Mouse (Mus musculus) stomach, embryonic 16.5 days (tissue): ENCODE data around the gene 4930426L09Rik. TPM values are rescaled to one million over a fixed set of nuclear protein-coding genes. Genes with fewer than 3 reads are reported as not detected.

Experiments
- ATAC-seq: fragments of 200-750 bp; cut with Nextera tagmentation; 2 replicates; pipeline ENCODE4 v1.8.0; 2017; ENCODE audit warnings: moderate number of reproducible peaks, moderate TSS enrichment; ENCODE audit not compliant: insufficient read depth, low FRiP score
- H3K27ac ChIP-seq: fragments of 300-500 bp; sonication (generic); 2 replicates; pipeline ENCODE4 v1.5.1; 2014; ENCODE audit warnings: low read length
- H3K27me3 ChIP-seq: fragments of 300-500 bp; sonication (generic); 2 replicates; pipeline ENCODE4 v1.6.1; 2014; ENCODE audit warnings: low read length, control low read depth, mixed read lengths; ENCODE audit not compliant: control insufficient read depth, insufficient read depth
- H3K36me3 ChIP-seq: fragments of 300-500 bp; sonication (generic); 2 replicates; pipeline ENCODE4 v1.6.1; 2014; ENCODE audit warnings: low read length; ENCODE audit not compliant: control insufficient read depth, insufficient read depth
- H3K4me1 ChIP-seq: fragments of 300-500 bp; sonication (generic); 2 replicates; pipeline ENCODE4 v1.6.1; 2014; ENCODE audit warnings: low read length, control low read depth, mixed read lengths; ENCODE audit not compliant: control insufficient read depth, insufficient read depth
- H3K4me2 ChIP-seq: fragments of 300-500 bp; sonication (generic); 2 replicates; pipeline ENCODE4 v1.6.1; 2014; ENCODE audit warnings: low read depth, low read length, mixed read lengths
- H3K4me3 ChIP-seq: fragments of 300-500 bp; sonication (generic); replicated peaks from 2 replicates; pipeline ENCODE4 v1.5.1; 2014; ENCODE audit warnings: mild to moderate bottlenecking, low read length
- H3K9ac ChIP-seq: fragments of 300-500 bp; sonication (generic); 2 replicates; pipeline ENCODE4 v1.6.1; 2014; ENCODE audit warnings: low read length
- H3K9me3 ChIP-seq: fragments of 300-500 bp; sonication (generic); replicated peaks from 2 replicates; pipeline ENCODE4 v1.6.1; 2016; ENCODE audit warnings: low read length, control low read depth; ENCODE audit not compliant: control insufficient read depth
- WGBS: fragments of 180-500 bp; shearing (Covaris S2); extraction: QIAGEN DNeasy Blood & Tissue Kit; methylation state at CpG from one replicate; pipeline ENCODE4 v1.1.7; 2014; 5-methylcytosine and 5-hydroxymethylcytosine counted together
- polyA plus RNA-seq: library from polyadenylated mRNA; unstranded; fragments of >200 nt; fragmentation: Nextera tagmentation; extraction: Ambion mirVana; gene quantifications from 2 replicates; pipeline ENCODE4 v1.2.1, GENCODE M21; 2015

The 4930426L09Rik gene
- polyA plus RNA-seq, 1 experiment from 2014 or later, result 0.14 TPM

DNA sequence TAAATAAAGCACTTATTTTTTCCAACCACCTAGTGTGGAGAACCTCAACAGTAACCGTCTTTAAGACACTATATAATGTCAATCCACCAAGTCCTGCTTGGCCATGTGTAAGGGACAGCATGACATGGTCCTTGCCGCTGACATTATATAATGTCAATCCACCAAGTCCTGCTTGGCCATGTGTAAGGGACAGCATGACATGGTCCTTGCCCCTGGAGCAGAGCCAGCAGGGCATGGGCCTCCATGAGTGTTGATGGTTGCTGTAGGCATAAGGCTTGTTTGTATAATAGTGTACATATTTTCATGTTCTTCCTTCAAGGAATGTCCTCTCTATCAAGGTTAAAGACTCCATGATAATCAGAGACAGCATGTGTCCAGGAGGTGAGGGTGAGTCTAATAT is 32.2 kb upstream of the 4930426L09Rik start:
- H3K27me3 ChIP-seq, result no peaks in the 10 kb centered on the region
- H3K36me3 ChIP-seq, result no peaks in the 10 kb centered on the region
- 91% methylated on average over 2 of the region's 2 CpGs for WGBS
- no peaks in the 10 kb centered on the region for H3K9me3 ChIP-seq
- H3K4me1 ChIP-seq, result peaks cover 3% of the 10 kb centered on the region; the same call in 1 of the 2 replicates
- no peak overlapping the region for H3K27ac ChIP-seq
- H3K4me3 ChIP-seq, result no peak overlapping the region
- H3K4me2 ChIP-seq, result no peak overlapping the region
- no peak for ATAC-seq
- H3K9ac ChIP-seq, result no peak overlapping the region

DNA sequence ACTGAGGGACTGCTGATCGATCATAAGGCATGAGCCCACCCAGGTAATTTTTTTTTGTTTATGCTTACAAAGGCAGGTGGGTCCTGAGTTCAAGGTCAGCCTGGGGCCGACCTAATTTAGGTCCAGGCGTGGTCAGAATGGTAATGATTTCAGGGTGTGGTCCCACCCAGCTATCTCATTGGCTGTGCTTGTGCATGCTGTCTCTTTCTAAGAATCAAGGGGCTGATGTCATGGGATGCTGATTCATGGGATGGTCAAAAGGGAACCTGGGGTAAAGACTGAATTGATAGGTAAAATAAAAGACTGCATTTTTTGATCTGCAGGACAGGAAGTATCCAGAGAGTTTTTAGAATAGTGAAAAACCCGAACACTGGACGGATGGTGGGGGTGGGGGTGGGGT is 31.6 kb upstream of the 4930426L09Rik start:
- Histone ChIP-seq H3K9ac (no peak overlapping the region), H3K4me3 (no peak overlapping the region), H3K36me3 (no peaks in the 10 kb centered on the region), H3K9me3 (no peaks in the 10 kb centered on the region), H3K4me2 (no peak overlapping the region), H3K27ac (no peak overlapping the region), H3K4me1 (peaks cover 3% of the 10 kb centered on the region; the same call in 1 of the 2 replicates), H3K27me3 (no peaks in the 10 kb centered on the region)
- ATAC-seq, result no peak
- WGBS, result 84% methylated on average over 5 of the region's 5 CpGs

DNA sequence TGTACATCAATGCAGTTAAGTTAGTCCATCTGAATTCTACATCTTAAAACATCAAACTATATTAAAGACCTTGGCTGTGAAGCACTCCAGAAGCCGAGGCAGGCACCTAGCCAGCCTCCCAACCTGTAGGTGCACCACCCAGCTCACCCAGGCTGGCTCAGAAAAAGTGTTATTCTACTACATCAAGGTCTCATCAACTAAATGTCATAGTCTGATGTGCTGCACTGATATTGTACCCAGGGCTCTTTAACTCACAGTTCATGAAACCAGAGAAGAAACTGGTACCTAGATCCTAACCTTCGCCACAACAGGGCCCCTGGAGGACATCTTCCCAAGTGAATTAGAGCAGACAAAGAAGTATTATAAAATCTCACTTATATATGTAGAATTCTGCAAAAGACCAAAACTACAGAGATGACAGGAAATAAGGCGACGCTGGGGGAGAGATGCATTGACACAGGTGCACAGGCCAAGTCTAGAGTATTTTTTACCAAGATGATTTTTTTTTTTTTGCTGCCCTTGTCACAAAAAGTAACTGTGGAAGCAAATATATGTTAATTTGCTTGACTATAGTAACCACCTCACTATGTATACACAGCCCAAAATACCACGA is 30.6 kb upstream of the 4930426L09Rik start:
- Histone ChIP-seq H3K4me1 (peaks cover 3% of the 10 kb centered on the region; the same call in 1 of the 2 replicates), H3K4me3 (no peak overlapping the region), H3K27ac (no peak overlapping the region), H3K9ac (no peak overlapping the region), H3K27me3 (no peaks in the 10 kb centered on the region), H3K36me3 (no peaks in the 10 kb centered on the region), H3K4me2 (no peak overlapping the region), H3K9me3 (peaks cover under 1% of the 10 kb centered on the region; the same call in 1 of the 2 replicates)
- WGBS, result 90% methylated on average over 5 of the region's 5 CpGs
- ATAC-seq, result no peak

DNA sequence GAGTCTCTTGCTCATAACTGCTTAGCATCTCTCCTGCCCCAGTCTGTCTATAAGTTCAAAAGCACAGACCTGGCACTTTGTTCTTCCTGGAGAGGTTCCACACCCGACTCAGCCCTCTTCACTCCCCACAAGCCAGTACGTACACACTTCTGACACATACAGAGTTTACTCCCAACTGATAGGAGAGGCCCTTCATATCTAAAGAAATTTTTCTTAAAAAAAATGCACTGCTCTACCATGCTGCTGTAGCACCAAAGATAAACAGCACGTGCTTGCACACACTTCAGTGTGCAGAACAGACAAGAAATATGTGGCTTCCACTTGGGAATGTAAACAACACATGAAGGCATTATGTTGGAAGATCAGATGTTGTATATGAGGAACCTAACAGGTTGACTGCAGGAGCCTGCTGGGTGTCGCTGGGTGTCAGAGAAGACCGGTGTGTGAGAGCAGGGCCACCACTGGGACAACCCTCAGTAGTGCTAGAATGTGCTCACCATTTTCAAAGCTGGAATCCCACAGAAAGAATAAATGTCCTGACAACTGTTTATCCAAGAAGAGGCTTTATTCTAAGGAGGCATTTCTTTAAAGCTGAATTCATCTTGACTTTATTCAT is 29.0 kb upstream of the 4930426L09Rik start:
- Histone ChIP-seq H3K4me2 (no peak overlapping the region), H3K9ac (no peak overlapping the region), H3K4me3 (no peak overlapping the region), H3K36me3 (0 out of 2 replicates have a peak, but pooled peaks cover 4% of the 10 kb centered on the region), H3K27me3 (no peaks in the 10 kb centered on the region), H3K27ac (no peak overlapping the region), H3K4me1 (peaks cover 3% of the 10 kb centered on the region; the same call in 1 of the 2 replicates), H3K9me3 (peaks cover 8% of the 10 kb centered on the region)
- 28% methylated on average over 5 of the region's 5 CpGs for WGBS
- 0 out of 2 replicates have a peak, but pooled peaks have one; percentile 37 for ATAC-seq

DNA sequence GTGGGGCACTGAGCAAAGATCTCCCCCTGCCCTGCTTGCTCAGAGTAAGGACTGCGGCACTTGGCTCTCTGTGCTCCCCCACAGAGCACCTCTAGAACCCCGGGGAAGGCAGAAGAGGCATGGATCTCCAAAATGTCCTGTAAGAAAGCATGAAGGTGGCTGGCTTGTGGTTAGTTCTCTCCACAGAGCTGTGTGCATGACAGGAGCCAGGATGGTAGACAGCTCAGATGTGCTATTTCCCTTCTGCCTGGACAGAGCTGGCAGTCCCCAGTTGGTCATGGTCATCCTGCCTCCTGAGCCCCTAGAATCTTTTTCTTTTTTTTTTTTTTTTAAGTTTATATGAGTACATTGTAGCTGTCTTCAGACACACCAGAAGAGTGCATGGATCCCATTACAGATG is 27.7 kb upstream of the 4930426L09Rik start:
- Histone ChIP-seq H3K27ac (no peak overlapping the region), H3K4me3 (no peak overlapping the region), H3K4me1 (peaks cover 3% of the 10 kb centered on the region; the same call in 1 of the 2 replicates), H3K4me2 (no peak overlapping the region), H3K9me3 (peaks cover 8% of the 10 kb centered on the region), H3K27me3 (no peaks in the 10 kb centered on the region), H3K9ac (no peak overlapping the region), H3K36me3 (0 out of 2 replicates have a peak, but pooled peaks cover 4% of the 10 kb centered on the region)
- no peak for ATAC-seq
- WGBS, result 73% methylated on average over 2 of the region's 2 CpGs

DNA sequence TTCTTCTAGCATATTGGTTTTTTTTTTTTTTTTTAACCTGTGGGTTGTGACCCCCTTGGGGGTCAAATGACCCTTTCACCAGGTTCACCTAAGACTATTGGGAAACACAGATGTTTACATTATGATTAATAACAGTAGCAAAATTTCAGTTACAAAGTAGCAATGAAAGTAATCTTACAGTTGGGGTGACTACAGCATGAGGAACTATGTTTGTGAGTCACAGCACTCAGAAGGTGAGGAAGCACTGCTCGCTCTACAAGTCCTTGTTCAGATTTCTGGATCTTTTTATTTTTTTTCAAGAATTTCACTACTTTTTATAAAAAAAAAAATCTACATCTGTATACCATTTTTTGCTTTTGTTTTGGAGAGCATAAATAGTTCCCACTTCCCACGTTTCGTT is 26.6 kb upstream of the 4930426L09Rik start:
- Histone ChIP-seq H3K27me3 (no peaks in the 10 kb centered on the region), H3K27ac (no peak overlapping the region), H3K4me2 (no peak overlapping the region), H3K4me3 (no peak overlapping the region), H3K9me3 (peaks cover 8% of the 10 kb centered on the region), H3K9ac (no peak overlapping the region), H3K4me1 (peaks cover 3% of the 10 kb centered on the region; the same call in 1 of the 2 replicates), H3K36me3 (0 out of 2 replicates have a peak, but pooled peaks cover 4% of the 10 kb centered on the region)
- ATAC-seq, result no peak
- WGBS, result 81% methylated on average over 3 of the region's 3 CpGs

DNA sequence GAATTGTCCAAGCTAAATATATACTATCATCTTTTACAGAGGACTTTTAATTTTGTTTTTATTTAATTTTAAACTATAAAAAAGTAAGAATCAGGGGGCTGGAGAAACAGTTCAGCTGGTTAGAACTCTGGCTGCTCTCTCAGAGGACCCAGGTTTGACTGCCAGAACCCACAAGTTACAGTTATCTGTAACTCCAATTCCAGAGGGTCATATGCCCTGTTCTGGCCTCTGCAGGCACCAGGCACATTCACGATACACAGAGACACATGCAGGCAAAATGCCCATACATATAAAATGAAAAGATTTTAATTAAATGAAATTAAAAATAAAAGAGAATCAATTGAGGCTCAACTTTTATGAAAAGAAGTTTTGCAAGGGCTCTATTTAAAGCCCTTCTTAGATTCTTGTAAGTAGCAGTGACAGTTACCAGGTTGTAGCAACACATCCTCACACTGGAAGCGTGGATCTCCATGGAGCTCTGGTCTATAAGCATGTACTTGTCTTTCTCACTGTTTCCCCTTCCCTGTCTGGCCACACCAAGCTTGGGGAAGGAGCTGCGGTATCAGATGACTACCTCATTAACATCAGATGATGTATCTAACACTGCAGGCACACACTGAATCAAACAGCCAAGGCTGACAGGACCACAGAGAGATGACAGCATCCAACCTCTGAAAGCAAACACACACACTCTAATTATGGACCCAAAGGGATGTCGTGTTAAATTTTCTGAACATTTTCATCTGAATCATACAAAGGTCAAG is 23.1 kb upstream of the 4930426L09Rik start:
- H3K27me3 ChIP-seq, result no peaks in the 10 kb centered on the region
- ATAC-seq, result no peak
- H3K9ac ChIP-seq, result no peak overlapping the region
- H3K4me3 ChIP-seq, result no peak overlapping the region
- H3K9me3 ChIP-seq, result peaks cover 8% of the 10 kb centered on the region
- no peak overlapping the region for H3K27ac ChIP-seq
- H3K4me1 ChIP-seq, result no peaks in the 10 kb centered on the region
- WGBS, result 51% methylated on average over 4 of the region's 4 CpGs
- 0 out of 2 replicates have a peak, but pooled peaks cover 4% of the 10 kb centered on the region for H3K36me3 ChIP-seq
- H3K4me2 ChIP-seq, result no peak overlapping the region

DNA sequence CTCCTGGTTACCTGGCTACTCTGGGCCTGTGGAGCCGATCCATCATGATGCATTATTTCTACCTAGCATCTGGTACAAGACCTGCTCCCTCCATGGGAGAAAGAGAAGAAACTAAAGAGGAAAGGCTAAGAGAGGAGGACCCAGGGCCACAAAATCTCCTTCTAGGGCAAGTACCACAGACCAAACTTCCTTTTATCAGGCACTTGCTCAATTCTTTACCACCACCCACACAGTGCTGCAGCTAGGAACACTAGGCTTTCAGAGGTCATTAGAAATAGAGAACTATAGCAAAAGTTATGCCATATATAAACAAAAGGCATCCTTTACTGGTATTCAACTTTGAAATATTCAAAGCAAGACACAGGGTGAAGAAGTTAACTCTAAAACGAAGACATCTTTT is 22.0 kb upstream of the 4930426L09Rik start:
- no peaks in the 10 kb centered on the region for H3K4me1 ChIP-seq
- H3K9ac ChIP-seq, result no peak overlapping the region
- no peak for ATAC-seq
- 0 out of 2 replicates have a peak, but pooled peaks cover 4% of the 10 kb centered on the region for H3K36me3 ChIP-seq
- H3K27me3 ChIP-seq, result no peaks in the 10 kb centered on the region
- H3K27ac ChIP-seq, result no peak overlapping the region
- WGBS, result 75% methylated on average over 2 of the region's 2 CpGs
- H3K4me3 ChIP-seq, result no peak overlapping the region
- H3K4me2 ChIP-seq, result no peak overlapping the region
- H3K9me3 ChIP-seq, result peaks cover 8% of the 10 kb centered on the region
